Mouse (Mus musculus) activated CD4-positive, CD25-positive, alpha-beta regulatory T cell, adult 4 months (primary cell): ENCODE results near the gene Tmem86b. TPM values are rescaled to one million over a fixed set of nuclear protein-coding genes. Genes with fewer than 3 reads are reported as not detected.

ENCODE experiments used
- polyA plus RNA-seq, 2 experiments: library from polyadenylated mRNA; unstranded; fragments of 100-300 nt; shearing (Covaris generic); gene quantifications; one replicate each; pipeline ENCODE4 v1.2.1; 2017

Gene Tmem86b
- polyA plus RNA-seq, 2 experiments from 2014 or later = 3.0 to 4.1 TPM

Other genes with a start within 250 kb of the Tmem86b start
- not detected for gene Gp6, start 233.7 kb downstream of the Tmem86b start, polyA plus RNA-seq
- gene Rdh13, start 185.8 kb downstream of the Tmem86b start, polyA plus RNA-seq = 10 to 100 TPM; 13.6 to 16.8 TPM
- gene Eps8l1, start 170.7 kb downstream of the Tmem86b start, polyA plus RNA-seq = 10 to 100 TPM in 1 of 2 experiments, 1 to 10 TPM in 1; 4.8 to 14.3 TPM
- 10 to 100 TPM; 21.6 to 26.6 TPM for gene Ppp1r12c, start 129.7 kb downstream of the Tmem86b start, polyA plus RNA-seq
- gene Tnnt1, start 115.0 kb downstream of the Tmem86b start, polyA plus RNA-seq = 10 to 100 TPM in 1 of 2 experiments, 1 to 10 TPM in 1; 4.9 to 10.4 TPM
- 1 to 10 TPM; 1.7 to 3.6 TPM for gene Tnni3, start 107.2 kb downstream of the Tmem86b start, polyA plus RNA-seq
- gene Dnaaf3, start 99.0 kb downstream of the Tmem86b start, polyA plus RNA-seq = 1 to 10 TPM in 1 of 2 experiments, under 1 TPM in 1; 0.93 to 1.6 TPM
- not detected for gene Syt5, start 83.9 kb downstream of the Tmem86b start, polyA plus RNA-seq
- not detected for gene Ptprh, start 27.4 kb downstream of the Tmem86b start, polyA plus RNA-seq
- 10 to 100 TPM; 10.6 to 11.1 TPM for gene Ppp6r1, start 27.6 kb upstream of the Tmem86b start, polyA plus RNA-seq
- 10 to 100 TPM; 38.9 to 60.9 TPM for gene Hspbp1, start 53.6 kb upstream of the Tmem86b start, polyA plus RNA-seq
- not detected for gene Brsk1, start 59.2 kb upstream of the Tmem86b start, polyA plus RNA-seq
- not detected for gene Tmem150b, start 93.8 kb upstream of the Tmem86b start, polyA plus RNA-seq
- gene Kmt5c, start 108.7 kb upstream of the Tmem86b start, polyA plus RNA-seq = 10 to 100 TPM; 19.7 to 28.9 TPM
- 1 to 10 TPM; 2.1 to 4.5 TPM for gene Cox6b2, start 121.7 kb upstream of the Tmem86b start, polyA plus RNA-seq
- not detected for gene Fam71e2, start 139.9 kb upstream of the Tmem86b start, polyA plus RNA-seq
- gene Il11, start 151.4 kb upstream of the Tmem86b start, polyA plus RNA-seq = not detected
- gene Tmem190, start 151.5 kb upstream of the Tmem86b start, polyA plus RNA-seq = not detected
- gene Tmem238, start 158.2 kb upstream of the Tmem86b start, polyA plus RNA-seq = 1 to 10 TPM in 1 of 2 experiments, not detected in 1; 1.2 TPM
- gene Rpl28, start 161.5 kb upstream of the Tmem86b start, polyA plus RNA-seq = 100 to 1,000 TPM; 460 to 740 TPM
- gene Ube2s, start 181.2 kb upstream of the Tmem86b start, polyA plus RNA-seq = 10 to 100 TPM; 39.3 to 43.6 TPM
- under 1 TPM in 1 of 2 experiments, not detected in 1; 0.09 TPM for gene Shisa7, start 213.3 kb upstream of the Tmem86b start, polyA plus RNA-seq
- 10 to 100 TPM; 34.4 to 50.2 TPM for gene Isoc2b, start 238.8 kb upstream of the Tmem86b start, polyA plus RNA-seq
- gene Isoc2a, start 245.7 kb upstream of the Tmem86b start, polyA plus RNA-seq = under 1 TPM; 0.20 to 0.69 TPM